Mouse (Mus musculus) left cerebral cortex, postnatal 36 days (tissue): ENCODE results near the gene Samd5. TPM values are rescaled to one million over a fixed set of nuclear protein-coding genes. Genes with fewer than 3 reads are reported as not detected.
A peak's percentile ranks its signal among the peaks of the same experiment; 100 is the strongest.

ENCODE experiments used
- DNase-seq, 2 experiments: peaks; one replicate each; pipeline ENCODE4 v3.0.0; 2021 to 2022; ENCODE audit warnings: low spot score in 2 of 2, mixed read lengths in 1 of 2
- intact Hi-C: fragments of 180-260 bp; cut with DNase I; formaldehyde crosslinking; loops from one replicate; pipeline ENCODE4 v1.15.1; 2025
- total RNA-seq, 2 experiments: library from RNA; stranded (reverse); gene quantifications; 2 replicates each; pipeline ENCODE4 v1.2.3; 2021

Gene Samd5
- total RNA-seq, 2 experiments from 2014 or later: 11.8 to 11.9 TPM

GRCm38 (mm10) chr10:9668791-9669190 lies 6.2 kb downstream of the Samd5 start:
- DNase-seq: no peak
- intact Hi-C loops: no loop called here

GRCm38 (mm10) chr10:9652946-9653345 lies 22.1 kb downstream of the Samd5 start:
- intact Hi-C loops: no loop called here

GRCm38 (mm10) chr10:9650050-9650825 lies 24.8 kb downstream of the Samd5 start:
- intact Hi-C loops: no loop called here
- DNase-seq: peak in 1 of 2 experiments; percentile 18

More at GRCm38 (mm10) chr10:9652946-9653345, 22.1 kb downstream of the Samd5 start:
- no peak for DNase-seq

- intact Hi-C loops: no loop called here
- no peak for DNase-seq
These were observed 26.5 kb downstream of the Samd5 start for GRCm38 (mm10) chr10:9648464-9648863.

GRCm38 (mm10) chr10:9647741-9648140 lies 27.3 kb downstream of the Samd5 start:
- no peak for DNase-seq
- intact Hi-C loops: no loop called here

GRCm38 (mm10) chr10:9646391-9646790 lies 28.6 kb downstream of the Samd5 start:
- DNase-seq: no peak
- intact Hi-C loops: no loop called here

- intact Hi-C loops: no loop called here
These were observed 31.5 kb downstream of the Samd5 start for GRCm38 (mm10) chr10:9643531-9643930.

GRCm38 (mm10) chr10:9642077-9642476 lies 32.9 kb downstream of the Samd5 start:
- peak; percentile 46 to 64 for DNase-seq
- intact Hi-C loops: no loop called here

More at GRCm38 (mm10) chr10:9643531-9643930, 31.5 kb downstream of the Samd5 start:
- DNase-seq: no peak

- intact Hi-C loops: no loop called here
- no peak for DNase-seq
These were observed 34.3 kb downstream of the Samd5 start for GRCm38 (mm10) chr10:9640678-9641077.

GRCm38 (mm10) chr10:9640056-9640455 lies 35.0 kb downstream of the Samd5 start:
- DNase-seq: no peak
- intact Hi-C loops: no loop called here

- no peak for DNase-seq
- intact Hi-C loops: no loop called here
These were observed 49.7 kb downstream of the Samd5 start for GRCm38 (mm10) chr10:9625356-9625755.

- intact Hi-C loops: no loop called here
- no peak for DNase-seq
These were observed 52.9 kb downstream of the Samd5 start for GRCm38 (mm10) chr10:9621926-9622688.

- no peak for DNase-seq
- intact Hi-C loops: no loop called here
These were observed 54.0 kb downstream of the Samd5 start for GRCm38 (mm10) chr10:9621055-9621454.

GRCm38 (mm10) chr10:9615009-9615408 lies 60.0 kb downstream of the Samd5 start:
- DNase-seq: no peak
- intact Hi-C loops: no loop called here

GRCm38 (mm10) chr10:9608854-9609253 lies 66.2 kb downstream of the Samd5 start:
- DNase-seq: no peak
- intact Hi-C loops: no loop called here

GRCm38 (mm10) chr10:9607155-9607554 lies 67.9 kb downstream of the Samd5 start:
- DNase-seq: no peak
- intact Hi-C loops: no loop called here

GRCm38 (mm10) chr10:9605635-9606034 lies 69.4 kb downstream of the Samd5 start:
- no peak for DNase-seq
- intact Hi-C loops: no loop called here

GRCm38 (mm10) chr10:9603290-9603689 lies 71.7 kb downstream of the Samd5 start:
- intact Hi-C loops: no loop called here
- DNase-seq: no peak

- peak; percentile 10 to 27 for DNase-seq
- intact Hi-C loops: no loop called here
These were observed 72.2 kb downstream of the Samd5 start for GRCm38 (mm10) chr10:9602845-9603244.

GRCm38 (mm10) chr10:9602389-9602788 lies 72.6 kb downstream of the Samd5 start:
- DNase-seq: peak in 1 of 2 experiments; percentile 13
- intact Hi-C loops: no loop called here

- no peak for DNase-seq
- intact Hi-C loops: no loop called here
These were observed 78.8 kb downstream of the Samd5 start for GRCm38 (mm10) chr10:9596228-9596627.
